Mouse (Mus musculus) inflammation-experienced regulatory T-cells, adult 16 weeks (primary cell): ENCODE measurements around the gene Pcif1. TPM values are rescaled to one million over a fixed set of nuclear protein-coding genes. Genes with fewer than 3 reads are reported as not detected.

Experiments used
- polyA plus RNA-seq: library from polyadenylated mRNA; unstranded; fragments of 100-300 nt; shearing (Covaris generic); gene quantifications from one replicate; pipeline ENCODE4 v1.2.1, GENCODE M21; 2017

Gene Pcif1
- polyA plus RNA-seq, result 142 TPM

DNA sequence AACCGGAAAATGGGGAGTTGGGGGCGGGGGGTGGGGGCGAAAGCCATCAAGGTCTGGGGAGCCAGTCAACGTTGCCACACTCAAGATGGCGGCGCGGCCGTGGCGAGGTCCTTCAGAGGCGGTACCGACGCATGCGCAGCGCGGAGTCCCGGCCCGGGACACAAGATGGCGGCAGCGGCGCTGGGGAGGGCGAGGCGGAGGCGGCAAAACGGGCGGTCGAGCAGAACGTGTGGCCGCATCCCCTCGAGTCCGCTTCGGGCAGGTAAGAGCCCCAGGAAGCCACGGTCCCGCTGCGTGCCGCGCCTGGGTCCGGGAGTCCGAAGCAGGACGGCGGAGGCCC is at the start of gene Pcif1:
Pcif1 (plus strand) TSS at position 77 of the 340 bp plus-strand sequence.

DNA sequence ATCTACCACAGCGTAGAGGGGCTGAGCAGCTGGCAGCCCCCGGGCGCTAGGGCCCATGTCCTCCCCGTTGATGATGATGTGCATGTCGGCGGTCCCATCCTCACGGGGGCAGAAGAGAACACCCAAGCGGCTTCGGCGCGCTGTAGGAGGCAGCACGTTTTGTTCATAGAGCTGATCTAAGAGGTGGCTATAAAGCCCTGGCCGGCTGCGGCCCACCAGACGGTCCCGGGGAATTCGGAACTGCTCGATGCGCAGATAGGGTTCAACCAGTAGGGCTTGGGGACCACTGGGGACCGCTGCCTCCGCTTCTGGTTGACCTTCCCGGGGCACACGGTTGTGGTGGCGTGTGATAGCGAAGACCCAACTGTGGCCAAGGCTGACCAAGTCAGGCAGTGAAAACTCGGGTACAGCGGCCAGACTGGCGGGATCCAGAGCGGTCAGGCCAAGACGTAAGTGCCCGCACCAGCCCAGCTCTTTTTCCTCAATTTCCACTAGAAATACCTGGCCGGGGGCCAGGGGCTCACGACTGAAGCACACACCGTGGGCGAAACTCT is 46.3 kb upstream of the Pcif1 start, which contains the start of gene Ctsa:
Ctsa (plus strand) TSS at position 126 of the 554 bp plus-strand sequence.

DNA sequence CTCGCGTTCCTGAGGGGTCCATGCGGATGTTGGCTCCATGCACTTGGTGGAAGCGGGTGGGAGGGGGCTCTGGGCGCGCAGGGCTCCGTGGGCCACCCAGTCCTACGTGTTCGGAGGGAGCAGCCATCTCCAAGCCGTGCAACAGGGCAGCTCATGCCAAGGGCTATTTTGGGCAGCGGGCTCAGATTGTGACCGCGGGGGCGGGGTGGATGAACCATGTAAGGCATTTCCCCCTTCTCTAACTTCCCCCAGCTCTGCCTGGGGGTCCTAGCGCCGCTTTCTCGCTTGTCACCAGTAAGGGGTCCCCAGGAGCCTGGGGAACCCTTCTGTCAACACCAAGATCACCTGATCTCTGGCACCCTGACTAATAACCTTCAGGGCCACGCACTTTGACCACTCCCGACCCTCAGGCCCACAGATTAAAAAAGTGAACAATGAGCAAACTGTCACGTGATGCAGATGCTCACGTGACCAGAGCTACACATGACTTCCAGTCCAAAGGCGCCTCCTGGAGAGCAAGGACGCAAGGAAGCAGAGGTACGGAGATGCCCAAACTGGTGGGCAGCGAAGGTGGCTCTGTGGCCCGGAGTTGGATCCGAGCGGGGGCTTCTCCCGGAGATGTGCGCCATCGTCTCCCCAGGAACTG is 45.7 kb upstream of the Pcif1 start, which contains the start of gene Neurl2:
Neurl2 (minus strand) TSS at position 143 of the 646 bp plus-strand sequence.

DNA sequence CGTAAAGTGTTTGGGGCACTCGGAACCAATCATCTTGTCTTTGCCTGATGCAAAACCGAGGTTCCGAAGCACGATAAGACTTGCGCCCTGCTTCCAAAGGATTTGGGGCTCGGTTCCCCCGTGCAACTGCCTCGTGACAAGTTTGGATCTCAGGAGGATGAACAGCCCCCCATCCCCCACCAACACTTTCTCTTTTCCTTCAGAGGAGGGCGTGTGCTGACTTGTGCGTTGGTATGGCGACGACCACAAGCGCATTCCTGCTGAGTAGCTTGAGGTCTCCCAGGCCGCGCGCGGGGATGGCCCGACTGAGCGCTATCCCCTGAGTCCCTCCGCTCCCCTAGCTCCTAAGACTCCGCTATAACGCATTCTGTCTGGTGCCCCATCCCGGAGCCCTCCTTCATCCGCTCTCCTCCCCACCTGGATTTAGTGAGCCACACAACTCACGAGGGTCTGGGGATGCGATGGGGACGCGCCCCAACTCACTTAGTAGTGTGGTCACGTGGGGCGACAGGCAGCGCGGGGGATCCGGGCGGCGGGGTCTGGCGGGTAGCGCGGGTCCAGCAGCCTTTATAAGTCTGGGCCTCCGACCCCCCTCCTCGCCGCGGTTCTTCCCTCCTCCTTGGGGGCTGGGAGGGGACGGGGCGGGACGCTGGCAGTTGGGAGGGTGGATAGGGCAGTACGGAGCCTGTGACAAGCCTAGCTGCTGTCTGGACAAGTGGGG is 21.8 kb upstream of the Pcif1 start, which contains the start of gene Pltp:
Pltp (minus strand) TSS at position 611 of the 721 bp plus-strand sequence.

DNA sequence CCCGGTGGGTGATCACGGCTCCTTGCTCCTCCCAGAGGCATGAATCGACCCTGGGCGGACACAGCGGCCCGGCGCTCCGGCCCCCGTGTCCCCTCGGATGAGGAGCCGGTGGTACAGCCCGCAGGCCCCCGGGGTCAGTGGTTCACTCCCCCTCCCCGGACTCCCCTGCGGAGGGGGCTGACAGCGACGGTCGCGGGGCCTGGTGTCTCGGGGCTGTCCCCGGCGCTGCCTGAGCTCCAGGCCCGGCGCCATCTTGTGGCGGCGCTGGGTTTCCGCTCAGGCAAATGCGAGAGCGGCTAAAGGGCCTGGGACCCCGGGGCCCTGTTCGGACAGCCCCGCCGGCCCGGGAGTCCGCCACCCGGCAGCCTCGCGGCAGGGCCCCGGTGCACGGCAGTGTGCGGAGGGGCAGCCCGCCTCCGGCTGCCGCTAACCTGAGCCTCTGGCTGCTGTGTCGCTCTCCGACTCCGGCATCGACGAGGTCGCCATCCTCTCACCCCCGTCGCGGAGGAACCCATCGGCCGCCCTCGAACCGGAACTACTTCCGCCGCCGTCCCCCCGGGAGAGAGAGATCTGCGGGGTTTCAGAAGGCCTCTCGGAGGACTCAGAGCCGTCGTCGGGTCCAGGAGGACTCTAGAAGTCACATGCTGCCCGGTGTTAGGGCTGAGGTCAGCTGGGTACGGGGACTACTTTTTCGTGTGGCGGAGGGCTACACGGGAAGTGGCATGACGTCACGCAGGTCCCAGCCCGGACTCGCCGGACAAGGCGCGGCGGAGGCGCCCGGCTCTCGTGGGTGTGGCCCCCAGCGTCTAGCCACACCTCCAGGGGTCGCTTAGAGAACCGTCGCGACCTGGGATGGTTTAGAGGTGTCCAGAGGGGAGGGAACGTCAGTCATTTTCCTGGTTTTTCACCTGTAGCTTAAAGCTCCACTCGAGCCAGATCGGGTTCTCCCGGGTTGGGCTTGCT is 32.3 kb downstream of the Pcif1 start, which contains the start of gene Zfp335:
Zfp335 (minus strand) TSS at position 672 of the 963 bp plus-strand sequence.

DNA sequence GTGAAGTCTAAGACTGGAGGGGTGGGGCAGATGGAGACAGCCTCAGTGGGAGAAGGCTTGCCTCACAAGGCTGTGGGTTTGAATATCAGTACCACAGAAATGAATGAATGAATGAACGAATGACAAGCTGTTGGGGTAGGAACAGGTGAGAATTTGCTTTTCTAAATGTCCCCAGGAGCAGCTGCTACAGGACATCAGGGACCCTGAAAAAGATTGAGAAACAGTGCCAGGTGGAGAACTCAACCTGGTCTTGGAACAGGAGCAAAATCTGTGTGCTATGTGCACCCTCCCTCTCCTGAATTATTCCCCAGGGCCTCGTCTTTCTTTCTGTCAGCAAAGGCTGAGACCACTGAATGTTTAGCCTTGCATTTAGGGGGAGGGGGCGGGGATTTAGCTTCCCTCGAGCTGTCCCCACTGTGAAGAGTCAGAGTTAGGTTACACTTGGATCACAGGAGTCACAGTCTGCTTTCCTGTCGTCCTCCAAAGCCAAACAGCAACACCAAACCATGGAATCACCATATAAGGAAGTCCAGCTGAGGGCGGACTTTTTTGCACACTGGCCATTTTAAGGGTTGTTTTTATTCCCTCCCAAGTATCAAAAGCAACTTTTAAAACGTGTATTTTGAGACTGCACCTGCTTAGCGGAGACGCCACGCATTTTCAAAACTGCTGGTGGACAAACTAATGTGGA is 61.2 kb downstream of the Pcif1 start, which contains the start of gene Mmp9:
Mmp9 (plus strand) TSS at position 641 of the 691 bp plus-strand sequence.

Other genes starting within 250 kb of the Pcif1 start
- not detected for gene Wfdc16, start 240.5 kb upstream of the Pcif1 start, polyA plus RNA-seq
- gene Wfdc10, start 223.3 kb upstream of the Pcif1 start, polyA plus RNA-seq, result not detected
- gene Wfdc9, start 222.7 kb upstream of the Pcif1 start, polyA plus RNA-seq, result not detected
- gene Wfdc11, start 205.2 kb upstream of the Pcif1 start, polyA plus RNA-seq, result not detected
- not detected for gene Wfdc13, start 194.2 kb upstream of the Pcif1 start, polyA plus RNA-seq
- not detected for gene Spint4, start 180.8 kb upstream of the Pcif1 start, polyA plus RNA-seq
- not detected for gene Spint5, start 164.0 kb upstream of the Pcif1 start, polyA plus RNA-seq
- gene Wfdc3, start 133.4 kb upstream of the Pcif1 start, polyA plus RNA-seq, result not detected
- 18.1 TPM for gene Dnttip1, start 133.3 kb upstream of the Pcif1 start, polyA plus RNA-seq
- gene Ube2c, start 109.4 kb upstream of the Pcif1 start, polyA plus RNA-seq, result 11.8 TPM
- not detected for gene Tnnc2, start 99.3 kb upstream of the Pcif1 start, polyA plus RNA-seq
- 7.6 TPM for gene Snx21, start 93.5 kb upstream of the Pcif1 start, polyA plus RNA-seq
- gene Acot8, start 74.4 kb upstream of the Pcif1 start, polyA plus RNA-seq, result 39.6 TPM
- gene Zswim3, start 74.2 kb upstream of the Pcif1 start, polyA plus RNA-seq, result 10.0 TPM
- gene Zswim1, start 56.6 kb upstream of the Pcif1 start, polyA plus RNA-seq, result 32.2 TPM
- gene Spata25, start 50.8 kb upstream of the Pcif1 start, polyA plus RNA-seq, result not detected
- gene Ctsa, start 46.4 kb upstream of the Pcif1 start, polyA plus RNA-seq, result 241 TPM
- gene Neurl2, start 45.8 kb upstream of the Pcif1 start, polyA plus RNA-seq, result 2.6 TPM
- gene Pltp, start 21.6 kb upstream of the Pcif1 start, polyA plus RNA-seq, result 1.0 TPM
- gene Zfp335, start 32.5 kb downstream of the Pcif1 start, polyA plus RNA-seq, result 53.5 TPM
- gene Mmp9, start 61.5 kb downstream of the Pcif1 start, polyA plus RNA-seq, result 11.9 TPM
- 0.10 TPM for gene Slc12a5, start 81.5 kb downstream of the Pcif1 start, polyA plus RNA-seq
- gene Ncoa5, start 155.6 kb downstream of the Pcif1 start, polyA plus RNA-seq, result 62.9 TPM
- gene Cd40, start 176.3 kb downstream of the Pcif1 start, polyA plus RNA-seq, result 2.4 TPM
- gene 1700025C18Rik, start 211.4 kb downstream of the Pcif1 start, polyA plus RNA-seq, result not detected